Mouse (Mus musculus): Measurements from ENCODE around the gene Iqca. TPM values are rescaled to one million over a fixed set of nuclear protein-coding genes. Genes with fewer than 3 reads are reported as not detected.

Gene Iqca
- polyA plus RNA-seq, 1 experiment, result not detected

DNA sequence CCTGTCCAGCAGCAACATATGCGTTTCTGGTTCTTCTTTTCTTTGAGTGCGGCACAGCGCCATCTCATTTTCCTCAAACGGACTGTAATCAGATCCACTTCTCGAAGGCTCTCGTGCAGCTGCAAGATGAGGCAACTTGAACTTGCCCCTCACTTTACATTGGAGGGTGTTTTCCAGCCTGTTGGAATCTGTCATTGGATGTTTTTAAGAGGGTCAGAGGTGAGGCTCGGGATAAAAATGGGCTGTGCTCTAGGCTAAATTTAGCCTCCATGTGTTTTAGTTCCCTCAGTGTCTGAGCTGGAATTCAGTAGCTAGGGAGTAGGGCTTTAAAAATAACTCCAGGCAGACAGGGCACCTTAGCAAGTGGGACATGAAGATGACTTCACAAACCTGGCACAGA is 155.1 kb downstream of the Iqca start:
- H3K4me1 ChIP-seq (ENCODE audit: control insufficient read depth, insufficient read depth, insufficient read length, low read length), result no peaks in the 10 kb centered on the region
- H3K27ac ChIP-seq (replicated peaks; ENCODE audit: low read depth, low read length), result no peak overlapping the region
- no peak overlapping the region for H3K4me3 ChIP-seq (ENCODE audit: insufficient read depth, low read depth, low read length)

DNA sequence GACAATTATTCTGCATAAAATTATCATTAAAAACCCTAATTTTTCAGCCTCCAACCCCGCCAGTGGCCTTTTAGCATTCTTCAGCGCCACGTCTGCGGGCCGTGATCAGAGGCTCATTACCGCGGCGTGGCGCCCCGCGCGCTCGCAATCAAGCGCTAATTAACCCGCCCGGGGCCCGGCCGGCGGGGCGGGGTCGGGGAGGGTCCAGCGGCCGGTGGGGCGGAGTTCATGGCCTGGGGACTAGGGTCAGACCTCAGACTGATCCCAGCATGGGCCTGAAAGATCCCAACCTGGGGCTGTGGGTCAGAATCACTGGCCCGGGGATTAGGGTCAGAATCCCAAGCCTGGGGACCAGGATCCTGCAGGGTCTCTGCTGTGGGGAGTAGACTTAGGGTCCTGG is 160.9 kb downstream of the Iqca start:
- Histone ChIP-seq H3K27ac (replicated peaks; ENCODE audit: low read depth, low read length) (no peak overlapping the region), H3K4me1 (ENCODE audit: control insufficient read depth, insufficient read depth, insufficient read length, low read length) (no peaks in the 10 kb centered on the region), H3K4me3 (ENCODE audit: insufficient read depth, low read depth, low read length) (no peak overlapping the region)

Other genes with a start within 250 kb of the Iqca start
- not detected in 2 replicates for gene Gbx2, start 222.2 kb downstream of the Iqca start, polyA plus RNA-seq (2012; ENCODE audit: insufficient read depth, insufficient read length, missing spikeins)
- 1.0 TPM in 1 of 2 replicates, not detected in the other for gene Asb18, start 138.7 kb downstream of the Iqca start, polyA plus RNA-seq (2012; ENCODE audit: insufficient read depth, insufficient read length, missing spikeins)
- 74.7 and 97.7 TPM in 2 replicates for gene Ackr3, start 50.6 kb upstream of the Iqca start, polyA plus RNA-seq (2012; ENCODE audit: insufficient read depth, insufficient read length, missing spikeins)